Comparison of ENCODE assay signal across 13 mouse cellular contexts in the genomic region with DNA sequence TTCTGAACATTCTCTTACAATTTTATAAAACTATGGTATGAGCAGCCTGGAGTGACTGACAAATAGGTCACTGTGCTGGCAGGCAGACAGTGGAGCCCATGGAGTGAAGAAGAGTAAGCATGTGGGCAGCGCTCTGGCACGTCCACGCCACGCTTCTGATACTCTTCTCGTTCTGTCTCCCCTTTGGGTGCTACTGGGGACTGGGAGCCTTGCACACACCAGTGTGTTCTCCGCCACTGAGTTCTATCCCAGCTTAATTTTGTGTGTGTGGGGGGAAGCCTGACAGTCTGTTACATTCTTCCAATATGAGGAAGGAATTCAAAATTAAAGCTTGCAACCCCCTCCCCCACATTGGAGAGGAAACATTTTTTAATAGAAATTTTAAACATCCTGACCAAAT.
DNase-seq lines count a peak whose midpoint lies in the region; ATAC-seq and TF ChIP-seq lines count a peak whose summit lies in the region.
"Had no signal": no experiment of that assay in that cellular context is flagged by ENCODE, and none has a peak within 500 bp of the region (broad histone marks: within the 10 kb centered on the region; RNA-seq: fewer than 3 reads in every experiment).

No protein-coding gene starts in this region.

- ATAC-seq in forebrain, postnatal 0 days = peak; percentile 38
- ATAC-seq in midbrain, embryonic 12.5 days (ENCODE audit: low FRiP score, low read depth) = no peak

- no peaks in the 10 kb centered on the region for H3K9me3 ChIP-seq in forebrain, postnatal 0 days (ENCODE audit: low read length)
- no peaks in the 10 kb centered on the region for H3K9me3 ChIP-seq in midbrain, embryonic 12.5 days

- H3K27me3 ChIP-seq in forebrain, postnatal 0 days (ENCODE audit: insufficient read depth, low read length) = no peaks in the 10 kb centered on the region
- 0 out of 2 replicates have a peak, but pooled peaks cover 6% of the 10 kb centered on the region for H3K27me3 ChIP-seq in midbrain, embryonic 12.5 days

- no peak overlapping the region for H3K4me2 ChIP-seq in forebrain, postnatal 0 days (ENCODE audit: low read depth)
- H3K4me2 ChIP-seq in midbrain, embryonic 12.5 days (replicated peaks) = no peak overlapping the region

- H3K4me3 ChIP-seq in layer of hippocampus, adult 2 months = no peak overlapping the region
- no peak overlapping the region for H3K4me3 ChIP-seq in forebrain, postnatal 0 days (ENCODE audit: low read depth, low read length)
- no peak overlapping the region for H3K4me3 ChIP-seq in midbrain, embryonic 12.5 days

- TF ChIP-seq CTCF in layer of hippocampus, adult 2 months (conservative IDR thresholded peaks at IDR 0.05) = no peak
- no peak for TF ChIP-seq CTCF in forebrain, postnatal 0 days (IDR thresholded peaks at IDR 0.05; ENCODE audit: low read depth)

- peak overlapping the region; percentile 58; the same call in 1 of the 2 replicates for H3K27ac ChIP-seq in layer of hippocampus, adult 2 months
- 0 out of 2 replicates have a peak overlapping the region, but pooled peaks have one; percentile 46 for H3K27ac ChIP-seq in forebrain, postnatal 0 days (ENCODE audit: low read depth, low read length)
- peak overlapping the region; percentile 83 for H3K27ac ChIP-seq in midbrain, embryonic 12.5 days (replicated peaks)
- H3K27ac ChIP-seq: liver, embryonic 14.5 days had no signal

- WGBS in forebrain, postnatal 0 days = 59% methylated on average over 6 of the region's 6 CpGs
- WGBS in midbrain, embryonic 12.5 days = 79% methylated on average over 6 of the region's 6 CpGs

- H3K9ac ChIP-seq in forebrain, postnatal 0 days = no peak overlapping the region
- H3K9ac ChIP-seq in midbrain, embryonic 12.5 days (replicated peaks) = no peak overlapping the region
- H3K9ac ChIP-seq: liver, embryonic 14.5 days had no signal

- H3K36me3 ChIP-seq in forebrain, postnatal 0 days (ENCODE audit: insufficient read depth) = no peaks in the 10 kb centered on the region; the same call in 1 of the 2 replicates
- no peaks in the 10 kb centered on the region for H3K36me3 ChIP-seq in midbrain, embryonic 12.5 days

- no peaks in the 10 kb centered on the region for H3K4me1 ChIP-seq in forebrain, postnatal 0 days (ENCODE audit: insufficient read depth)
- peaks cover 33% of the 10 kb centered on the region for H3K4me1 ChIP-seq in midbrain, embryonic 12.5 days

- DNase-seq in layer of hippocampus, adult 2 months (ENCODE audit: low spot score in 2 of 2) = peak in 1 of 2 experiments; percentile 22
- DNase-seq in layer of hippocampus, adult 9-10 months (ENCODE audit: low spot score) = no peak
- no peak for DNase-seq in forebrain, postnatal 0 days
- DNase-seq in adrenal gland, postnatal 10 days = no peak
- DNase-seq in kidney, postnatal 25 days = no peak
- DNase-seq in right cerebral cortex, postnatal 36 days (ENCODE audit: low spot score in 2 of 2) = no peak
- DNase-seq: cerebellum, adult 11-12 months; heart, adult 11 months; kidney, adult 18-20 months; lung, postnatal 10 days; thymus, postnatal 14 days had no signal
